Mouse (Mus musculus) forebrain, embryonic 14.5 days (tissue): ENCODE data around the gene Myrfl. TPM values are rescaled to one million over a fixed set of nuclear protein-coding genes. Genes with fewer than 3 reads are reported as not detected.

Experiments used
- ATAC-seq: fragments of 200-750 bp; cut with Nextera tagmentation; 2 replicates; pipeline ENCODE4 v1.8.0; 2017; ENCODE audit warnings: mild to moderate bottlenecking, moderate library complexity
- DNase-seq: peaks from one replicate; pipeline ENCODE4 v3.0.0-alpha.2; 2015; ENCODE audit warnings: low spot score
- H3K27ac ChIP-seq: fragments of 300-500 bp; sonication (generic); 2 replicates; pipeline ENCODE4 v1.5.1; 2014; ENCODE audit warnings: low read depth, mild to moderate bottlenecking, control low read depth, low read length, moderate library complexity
- H3K27me3 ChIP-seq: fragments of 300-500 bp; sonication (generic); replicated peaks from 2 replicates; pipeline ENCODE4 v1.6.1; 2014; ENCODE audit warnings: low read length, control low read depth, mixed read lengths; ENCODE audit not compliant: control insufficient read depth, insufficient read depth
- H3K36me3 ChIP-seq: fragments of 300-500 bp; sonication (generic); 2 replicates; pipeline ENCODE4 v1.6.1; 2014; ENCODE audit warnings: low read length, control low read depth; ENCODE audit not compliant: control insufficient read depth, insufficient read depth
- H3K4me1 ChIP-seq: fragments of 300-500 bp; sonication (generic); 2 replicates; pipeline ENCODE4 v1.6.1; 2014; ENCODE audit warnings: antibody characterized with exemption, low read length, control low read depth; ENCODE audit not compliant: control insufficient read depth, insufficient read depth
- H3K4me2 ChIP-seq: fragments of 300-500 bp; sonication (generic); 2 replicates; pipeline ENCODE4 v1.6.1; 2014; ENCODE audit warnings: mild to moderate bottlenecking, control low read depth, low read length
- H3K4me3 ChIP-seq: fragments of 300-500 bp; sonication (generic); 2 replicates; pipeline ENCODE4 v1.5.1; 2014; ENCODE audit warnings: low read depth, low read length, control low read depth
- H3K9ac ChIP-seq: fragments of 300-500 bp; sonication (generic); 2 replicates; pipeline ENCODE4 v1.6.1; 2014; ENCODE audit warnings: mild to moderate bottlenecking, low read length, control low read depth, moderate library complexity
- H3K9me3 ChIP-seq: fragments of 300-500 bp; sonication (generic); replicated peaks from 2 replicates; pipeline ENCODE4 v1.6.1; 2016; ENCODE audit warnings: low read length, control low read depth, mixed read lengths; ENCODE audit not compliant: control insufficient read depth
- WGBS: fragments of 180-500 bp; shearing (Covaris S2); extraction: QIAGEN DNeasy Blood & Tissue Kit; methylation state at CpG from one replicate; pipeline ENCODE4 v1.1.7; 2014; 5-methylcytosine and 5-hydroxymethylcytosine counted together
- polyA plus RNA-seq: library from polyadenylated mRNA; unstranded; fragments of >200 nt; fragmentation: Nextera tagmentation; extraction: Ambion mirVana; gene quantifications from 2 replicates; pipeline ENCODE4 v1.2.1, GENCODE M21; 2014

Gene Myrfl
- 0.06 and 0.11 TPM in 2 replicates for polyA plus RNA-seq

DNA sequence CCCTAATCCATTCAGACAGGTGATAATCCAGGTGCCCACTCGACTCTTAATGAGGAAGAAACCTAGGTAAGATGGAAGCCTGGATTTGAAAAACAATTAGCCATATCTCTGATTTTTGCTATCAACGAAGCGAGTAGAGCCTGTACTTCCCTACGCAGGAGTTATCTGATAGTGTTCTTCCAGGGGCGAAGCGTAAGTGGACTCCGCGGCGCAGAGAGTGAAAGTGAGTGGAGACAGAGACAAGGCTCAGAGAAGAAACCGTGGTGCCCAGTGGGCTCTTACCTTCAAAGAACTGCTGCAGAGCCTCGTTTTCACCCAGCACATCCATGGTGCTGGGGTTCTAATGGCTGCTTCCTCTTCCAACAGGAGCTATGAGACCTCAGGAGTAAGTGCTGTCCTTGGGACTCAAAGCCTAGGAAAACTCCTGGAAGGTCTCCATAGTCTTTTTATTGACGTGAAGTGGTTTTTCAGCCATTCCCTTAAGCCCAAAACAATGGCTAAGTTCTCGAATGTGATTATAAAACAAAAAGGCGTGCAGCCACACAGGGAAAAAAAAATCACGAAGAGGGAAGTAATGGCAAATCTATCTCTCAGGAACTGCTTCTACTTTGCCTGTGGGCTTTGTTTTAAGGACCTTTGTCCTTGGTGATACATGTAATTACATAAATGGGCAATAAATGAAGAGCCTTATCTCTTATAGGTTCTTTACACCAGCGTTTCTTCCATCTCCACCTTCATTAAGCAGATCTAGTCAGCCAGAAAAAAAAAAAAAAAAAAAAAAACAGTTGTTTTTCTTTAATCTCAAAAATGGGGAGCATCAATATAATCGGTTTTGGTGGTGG is at the start of gene Myrfl:
Myrfl (minus strand) TSS at position 584 of the 842 bp plus-strand sequence.
- Histone ChIP-seq H3K27me3 (no peaks in the 10 kb centered on the region), H3K27ac (no peak within 1 kb of the TSS), H3K9ac (no peak within 1 kb of the TSS), H3K4me2 (no peak within 1 kb of the TSS), H3K4me1 (no peaks in the 10 kb centered on the region), H3K4me3 (no peak within 1 kb of the TSS), H3K9me3 (no peaks in the 10 kb centered on the region), H3K36me3 (no peaks in the 10 kb centered on the region)
- 75% methylated on average over 17 of the region's 17 CpGs for WGBS
- ATAC-seq (no peak), DNase-seq (no peak)

- DNase-seq = no peak
- no peaks in the 10 kb centered on the region for H3K27me3 ChIP-seq
- WGBS = 87% methylated on average over 10 of the region's 10 CpGs
Observed at GRCm38 (mm10) chr10:116944940-116945339, 48.2 kb upstream of the Myrfl start.

GRCm38 (mm10) chr10:116944144-116944543 is 47.4 kb upstream of the Myrfl start:
- Histone ChIP-seq H3K27me3 (no peaks in the 10 kb centered on the region), H3K9me3 (no peaks in the 10 kb centered on the region), H3K4me1 (peaks cover 9% of the 10 kb centered on the region), H3K36me3 (peaks cover 8% of the 10 kb centered on the region; the same call in 1 of the 2 replicates), H3K9ac (no peak overlapping the region), H3K4me2 (no peak overlapping the region), H3K4me3 (no peak overlapping the region), H3K27ac (no peak overlapping the region)
- DNase-seq (no peak), ATAC-seq (no peak)
- WGBS = 95% methylated on average over 3 of the region's 3 CpGs

More at GRCm38 (mm10) chr10:116944940-116945339, 48.2 kb upstream of the Myrfl start:
- Histone ChIP-seq H3K27ac (no peak overlapping the region), H3K9ac (no peak overlapping the region), H3K4me3 (no peak overlapping the region), H3K36me3 (peaks cover 7% of the 10 kb centered on the region; the same call in 1 of the 2 replicates), H3K4me2 (no peak overlapping the region), H3K4me1 (peaks cover 9% of the 10 kb centered on the region), H3K9me3 (no peaks in the 10 kb centered on the region)
- no peak for ATAC-seq

DNA sequence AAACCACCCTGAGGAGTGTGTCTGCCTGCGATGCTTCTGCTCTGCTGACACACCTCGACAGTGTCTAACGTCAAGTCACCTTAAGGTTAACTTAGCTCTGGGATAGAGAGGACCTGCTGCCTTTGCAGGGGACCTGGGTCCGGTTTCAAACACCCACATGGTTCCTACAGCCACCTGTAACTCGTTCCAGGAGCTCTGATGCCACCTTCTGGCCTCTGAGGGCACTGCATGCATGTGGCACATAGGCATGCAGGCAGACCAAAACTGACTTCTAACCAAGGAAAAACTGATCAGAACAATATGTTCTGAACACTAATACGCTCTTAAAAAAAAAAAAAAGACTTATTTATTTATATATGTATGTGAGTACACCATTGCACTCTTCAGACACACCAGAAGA is 46.3 kb upstream of the Myrfl start:
- no peak overlapping the region for H3K4me2 ChIP-seq
- peak; percentile 8 for DNase-seq
- peaks cover 19% of the 10 kb centered on the region for H3K36me3 ChIP-seq
- no peaks in the 10 kb centered on the region for H3K4me1 ChIP-seq
- 93% methylated on average over 6 of the region's 6 CpGs for WGBS
- no peak for ATAC-seq
- H3K9ac ChIP-seq = no peak overlapping the region
- H3K9me3 ChIP-seq = no peaks in the 10 kb centered on the region
- H3K27ac ChIP-seq = no peak overlapping the region
- no peak overlapping the region for H3K4me3 ChIP-seq
- H3K27me3 ChIP-seq = no peaks in the 10 kb centered on the region

GRCm38 (mm10) chr10:116935028-116935427 is 38.3 kb upstream of the Myrfl start:
- H3K4me2 ChIP-seq = no peak overlapping the region
- no peaks in the 10 kb centered on the region for H3K4me1 ChIP-seq
- no peak overlapping the region for H3K9ac ChIP-seq
- ATAC-seq (no peak), DNase-seq (no peak)
- no peak overlapping the region for H3K4me3 ChIP-seq
- H3K27me3 ChIP-seq = no peaks in the 10 kb centered on the region
- no peak overlapping the region for H3K27ac ChIP-seq
- H3K36me3 ChIP-seq = peaks cover 43% of the 10 kb centered on the region
- no peaks in the 10 kb centered on the region for H3K9me3 ChIP-seq
- WGBS = 67% methylated on average over 12 of the region's 12 CpGs

- ATAC-seq (no peak), DNase-seq (no peak)
- peaks cover 39% of the 10 kb centered on the region for H3K36me3 ChIP-seq
- no peak overlapping the region for H3K4me3 ChIP-seq
- H3K4me2 ChIP-seq = no peak overlapping the region
- H3K9ac ChIP-seq = no peak overlapping the region
- H3K4me1 ChIP-seq = no peaks in the 10 kb centered on the region
- 94% methylated on average over 7 of the region's 7 CpGs for WGBS
- H3K9me3 ChIP-seq = no peaks in the 10 kb centered on the region
- H3K27me3 ChIP-seq = no peaks in the 10 kb centered on the region
- H3K27ac ChIP-seq = no peak overlapping the region
Observed at GRCm38 (mm10) chr10:116933794-116934193, 37.1 kb upstream of the Myrfl start.

GRCm38 (mm10) chr10:116932418-116932817 is 35.7 kb upstream of the Myrfl start:
- DNase-seq (no peak), ATAC-seq (no peak)
- Histone ChIP-seq H3K27ac (no peak overlapping the region), H3K9me3 (no peaks in the 10 kb centered on the region), H3K4me1 (no peaks in the 10 kb centered on the region), H3K36me3 (peaks cover 29% of the 10 kb centered on the region), H3K27me3 (no peaks in the 10 kb centered on the region), H3K4me2 (no peak overlapping the region), H3K4me3 (no peak overlapping the region), H3K9ac (no peak overlapping the region)
- WGBS = 88% methylated on average over 13 of the region's 13 CpGs

GRCm38 (mm10) chr10:116931497-116932179 is 34.9 kb upstream of the Myrfl start:
- H3K4me2 ChIP-seq = no peak overlapping the region
- no peaks in the 10 kb centered on the region for H3K27me3 ChIP-seq
- no peaks in the 10 kb centered on the region for H3K4me1 ChIP-seq
- no peak for ATAC-seq
- DNase-seq = no peak
- H3K4me3 ChIP-seq = no peak overlapping the region
- WGBS = 91% methylated on average over 15 of the region's 15 CpGs
- H3K36me3 ChIP-seq = peaks cover 28% of the 10 kb centered on the region
- no peaks in the 10 kb centered on the region for H3K9me3 ChIP-seq
- H3K27ac ChIP-seq = no peak overlapping the region
- H3K9ac ChIP-seq = no peak overlapping the region

DNA sequence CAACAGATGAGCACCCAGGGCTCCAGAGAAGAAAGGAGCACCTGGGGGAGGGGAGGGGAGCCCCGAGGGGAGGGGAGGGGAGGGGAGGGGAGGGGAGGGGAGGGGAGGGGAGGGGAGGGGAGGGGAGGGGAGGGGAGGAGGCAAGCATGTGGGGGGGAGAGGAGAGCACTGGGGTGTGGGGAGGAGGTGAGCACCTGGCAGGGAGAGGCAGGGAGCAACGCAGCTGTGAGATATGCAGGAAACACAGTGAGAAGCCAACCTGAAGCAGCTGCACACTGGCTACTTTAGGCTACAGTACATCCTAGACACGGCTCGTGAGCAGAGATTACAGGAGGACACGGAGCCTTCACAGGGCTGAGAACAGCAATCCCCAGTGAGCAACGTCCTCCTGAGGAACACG is 34.2 kb upstream of the Myrfl start:
- no peaks in the 10 kb centered on the region for H3K27me3 ChIP-seq
- no peak overlapping the region for H3K9ac ChIP-seq
- no peak overlapping the region for H3K4me2 ChIP-seq
- no peak for DNase-seq
- no peaks in the 10 kb centered on the region for H3K9me3 ChIP-seq
- peaks cover 28% of the 10 kb centered on the region for H3K36me3 ChIP-seq
- no peak overlapping the region for H3K4me3 ChIP-seq
- WGBS = 86% methylated on average over 6 of the region's 7 CpGs
- no peaks in the 10 kb centered on the region for H3K4me1 ChIP-seq
- H3K27ac ChIP-seq = no peak overlapping the region
- ATAC-seq = no peak
